Mouse (Mus musculus) heart, postnatal 0 days (tissue): ENCODE data around the gene Actr5.

Experiments used
- CTCF ChIP-seq: IDR thresholded peaks from 2 replicates; pipeline ENCODE4 v1.5.1; 2016; ENCODE audit warnings: antibody characterized with exemption, control low read depth, low read depth
- EP300 ChIP-seq: IDR thresholded peaks from 2 replicates; pipeline ENCODE4 v1.6.1; 2016; ENCODE audit warnings: antibody characterized with exemption, low read depth

DNA sequence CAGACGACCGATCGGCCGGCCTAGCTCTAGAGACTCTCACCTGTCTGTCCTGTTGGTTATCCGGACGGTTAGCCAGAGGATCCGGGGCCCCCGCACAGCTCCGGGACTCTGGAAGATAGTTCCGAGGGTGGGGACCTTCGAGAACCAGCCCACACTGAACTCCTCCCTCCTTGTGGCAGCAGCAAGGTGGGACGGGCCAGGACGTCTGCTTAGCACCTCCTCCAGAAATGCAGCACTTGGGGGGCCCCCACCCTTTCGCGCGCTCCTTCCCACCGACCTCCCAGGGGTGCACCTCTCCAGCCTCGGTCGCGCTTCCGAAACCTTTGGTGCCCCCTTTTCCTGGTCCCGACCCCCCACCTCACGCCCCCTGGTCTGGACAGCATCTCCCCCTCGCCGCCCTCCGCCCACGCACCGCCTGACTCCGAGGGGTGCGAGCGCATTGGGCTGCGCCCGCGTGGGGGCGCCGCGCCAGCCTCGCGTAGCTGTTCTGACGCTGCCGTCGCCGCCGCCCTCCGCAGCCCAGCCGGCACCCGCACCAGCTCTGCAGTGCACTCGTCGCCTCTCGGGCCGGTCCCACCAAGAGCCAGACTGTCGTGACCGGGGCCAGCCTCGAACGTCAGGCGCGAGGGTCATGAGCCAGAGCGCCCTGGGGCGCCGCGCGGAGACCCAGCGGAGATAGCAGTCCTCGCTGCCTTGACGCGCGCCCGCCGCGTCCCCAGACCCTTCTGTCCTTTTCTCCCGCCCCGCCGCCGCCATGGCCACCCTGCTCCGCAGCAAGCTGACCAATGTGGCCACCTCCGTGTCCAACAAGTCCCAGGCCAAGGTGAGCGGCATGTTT, 14.0 kb upstream of the Actr5 start, which contains the start of gene Slc32a1:
- TF ChIP-seq CTCF (no peak), EP300 (no peak)
